Mouse (Mus musculus) megakaryocyte progenitor cell, adult 5-6 weeks (primary cell): ENCODE measurements at regions not wholly inside any gene's neighbourhood (a gene's known extent, or its start where the extent isn't known, plus 50 kb on each side); places are given as distances from the start of the nearest gene placed in this dataset.
"Not testable (repeated sequence)": the region's sequence is repeated elsewhere in the genome, so short reads cannot be mapped to it uniquely, and the experiment has no call there.

ENCODE experiments used
- ATAC-seq: replicated peaks from 2 replicates; pipeline ENCODE4 v1.8.0; 2016; ENCODE audit warnings: mild to moderate bottlenecking, moderate TSS enrichment, inconsistent platforms; ENCODE audit not compliant: poor library complexity

GRCm38 (mm10) chr14:53488383-53488782 lies 765.5 kb downstream of the Dad1 start:
- not testable (repeated sequence) for ATAC-seq

DNA sequence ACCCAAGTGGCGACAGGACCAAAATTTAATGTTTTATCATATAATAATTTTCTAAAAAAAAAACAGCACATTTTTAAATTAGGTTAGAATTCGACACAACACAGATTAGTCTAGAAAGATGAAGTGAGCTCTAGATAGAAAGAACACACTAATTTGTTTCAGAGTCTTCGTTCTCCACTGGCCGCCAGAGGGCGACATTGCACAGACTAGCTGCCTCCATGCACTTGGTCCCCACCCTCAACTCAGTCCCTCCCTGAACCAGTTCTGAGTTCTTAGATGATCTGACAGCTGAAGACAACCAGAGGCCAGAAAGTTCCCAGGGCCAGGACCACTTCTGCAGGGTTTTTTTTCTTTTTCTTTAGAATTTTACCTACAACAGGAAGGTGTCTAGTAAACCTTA lies 766.3 kb downstream of the Dad1 start:
- ATAC-seq = peak; percentile 94

GRCm38 (mm10) chr14:53474170-53474569 lies 779.7 kb downstream of the Dad1 start:
- ATAC-seq = 0 out of 2 replicates have a peak, but pooled peaks have one; percentile 17

GRCm38 (mm10) chr14:53460790-53461189 lies 793.1 kb downstream of the Dad1 start:
- ATAC-seq = peak; percentile 77

- ATAC-seq = peak; percentile 34; the same call in 1 of the 2 replicates
Measured at GRCm38 (mm10) chr14:53454001-53454400, 799.9 kb downstream of the Dad1 start.

DNA sequence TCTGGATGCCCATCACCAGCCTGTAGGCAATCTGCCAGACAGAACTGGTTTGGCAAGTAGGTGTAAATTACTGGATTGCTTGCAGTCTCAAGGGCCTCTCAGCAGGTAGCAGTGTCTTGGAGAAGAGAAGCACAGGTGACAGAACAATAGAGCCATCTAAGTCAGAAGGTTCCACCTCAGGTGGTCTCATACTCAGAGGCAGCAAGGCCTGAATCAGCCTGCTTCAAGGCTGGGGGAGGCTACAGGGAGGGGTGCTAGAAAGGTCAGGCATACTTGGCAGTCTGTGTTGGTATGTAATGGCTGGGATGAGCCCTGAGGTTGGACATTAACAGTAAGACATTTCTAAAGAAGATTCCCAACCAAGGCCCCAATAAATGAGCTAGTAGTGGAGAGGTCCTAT lies 814.3 kb downstream of the Dad1 start:
- ATAC-seq = not testable (repeated sequence)

GRCm38 (mm10) chr14:53430130-53430529 lies 823.8 kb downstream of the Dad1 start:
- ATAC-seq = peak; percentile 14; the same call in 1 of the 2 replicates

- peak; percentile 39; the same call in 1 of the 2 replicates for ATAC-seq
Measured at GRCm38 (mm10) chr14:53428447-53428846, 825.5 kb downstream of the Dad1 start.

DNA sequence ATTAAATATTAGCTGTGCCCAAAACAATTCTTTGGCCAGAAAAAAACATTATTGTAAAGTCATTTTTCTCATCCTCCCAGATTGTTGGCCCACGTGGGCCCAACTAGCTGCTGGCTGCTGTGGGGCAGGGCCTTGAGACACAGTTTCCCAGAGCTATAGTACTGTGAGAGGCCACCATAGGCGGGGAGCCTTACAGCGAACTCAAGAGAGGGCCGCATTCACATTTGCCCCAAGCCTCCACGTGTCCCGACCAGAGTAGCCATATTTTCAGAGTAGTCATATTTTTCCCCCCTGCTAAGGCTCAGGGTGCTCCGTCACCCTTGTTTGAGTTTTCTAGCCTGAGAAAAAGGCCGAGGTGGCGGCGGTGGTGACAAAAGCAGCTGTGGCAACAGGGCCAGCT lies 826.3 kb downstream of the Dad1 start:
- ATAC-seq = not testable (repeated sequence)

DNA sequence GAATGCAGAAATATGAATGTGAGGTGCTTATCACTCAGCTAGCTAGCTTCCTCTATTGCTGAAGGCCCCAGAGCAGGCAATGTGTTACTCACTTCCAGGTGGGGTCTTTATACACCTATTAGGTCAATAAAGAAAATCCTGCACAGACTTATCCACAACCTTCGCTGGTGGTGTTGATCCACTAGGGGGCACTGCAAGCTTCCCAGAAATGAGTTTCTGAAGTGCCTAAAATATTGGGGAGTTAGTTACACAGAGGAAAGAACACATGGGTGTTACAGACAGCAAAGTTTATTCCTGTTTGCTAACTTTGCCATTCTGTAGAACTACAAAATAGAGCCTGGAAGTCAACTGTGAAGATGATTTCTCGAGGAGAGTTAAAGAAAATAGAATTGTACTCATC lies 836.9 kb downstream of the Dad1 start:
- ATAC-seq = peak; percentile 50

- ATAC-seq = peak; percentile 96
Measured at GRCm38 (mm10) chr14:53407500-53408227, 846.2 kb downstream of the Dad1 start.

DNA sequence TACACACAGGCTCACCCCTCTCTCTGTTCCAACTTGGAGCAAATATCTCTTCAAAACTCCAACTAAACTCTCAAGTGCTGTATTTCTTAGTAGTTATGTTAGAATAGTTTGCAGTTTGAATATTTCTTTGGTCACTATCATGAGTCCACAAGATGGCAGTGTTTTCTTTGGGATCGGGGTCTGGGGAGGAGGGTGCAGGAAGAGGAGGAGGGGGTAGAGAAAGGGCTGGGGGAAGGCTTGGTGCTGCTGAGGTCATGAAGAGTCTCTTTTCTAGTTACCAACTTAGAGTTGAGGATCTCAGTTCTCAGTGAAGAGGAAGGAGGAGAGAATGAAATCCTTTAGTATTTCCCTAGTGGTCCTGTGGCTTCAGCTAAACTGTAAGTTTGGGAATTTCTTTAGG lies 863.6 kb downstream of the Dad1 start:
- peak; percentile 34; the same call in 1 of the 2 replicates for ATAC-seq

DNA sequence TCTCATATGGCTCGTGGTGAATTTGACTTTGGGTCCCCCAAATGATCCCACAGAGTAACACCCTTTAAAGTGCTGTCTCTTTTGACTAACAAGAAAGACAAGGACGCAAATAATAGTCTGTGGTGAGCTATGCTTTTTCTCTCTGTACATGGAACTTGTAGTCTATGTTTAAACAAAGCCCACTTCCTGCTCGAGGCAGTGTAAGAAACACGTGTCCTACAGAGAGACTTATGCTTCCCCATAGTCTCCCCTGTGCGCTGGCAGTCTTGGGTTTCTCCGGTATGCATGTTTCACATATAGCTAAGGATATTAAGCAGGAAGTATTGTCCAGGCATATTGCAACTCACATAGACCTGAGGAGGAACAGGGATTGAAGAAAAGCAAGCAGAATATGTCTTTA lies 879.0 kb upstream of the Olfr1507 start:
- ATAC-seq = peak; percentile 65

GRCm38 (mm10) chr14:53373777-53374468 lies 878.4 kb upstream of the Olfr1507 start:
- peak; percentile 83 for ATAC-seq

DNA sequence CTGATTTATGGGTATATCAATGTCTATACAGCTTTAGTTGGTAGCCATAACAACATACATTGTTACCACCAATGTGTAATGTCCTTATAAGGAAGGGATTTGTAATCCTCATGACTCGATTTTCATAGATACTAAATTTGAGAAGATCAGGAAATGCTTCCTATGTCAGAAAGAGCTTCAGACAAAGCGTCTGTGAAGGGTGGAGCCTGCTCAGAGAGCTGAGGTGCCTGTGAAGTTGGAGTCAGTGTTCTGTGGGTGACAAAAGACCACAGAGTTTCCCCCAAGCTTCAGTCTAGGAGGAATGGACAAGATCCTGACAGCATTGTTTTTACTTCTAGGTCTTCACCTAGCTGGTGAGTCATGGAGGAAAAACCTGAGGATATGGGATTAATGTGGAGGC lies 874.2 kb upstream of the Olfr1507 start:
- ATAC-seq = no peak

- peak; percentile 97 for ATAC-seq
Measured at GRCm38 (mm10) chr14:53367420-53367819, 871.9 kb upstream of the Olfr1507 start.

GRCm38 (mm10) chr14:53363995-53364394 lies 868.4 kb upstream of the Olfr1507 start:
- peak; percentile 37; the same call in 1 of the 2 replicates for ATAC-seq

DNA sequence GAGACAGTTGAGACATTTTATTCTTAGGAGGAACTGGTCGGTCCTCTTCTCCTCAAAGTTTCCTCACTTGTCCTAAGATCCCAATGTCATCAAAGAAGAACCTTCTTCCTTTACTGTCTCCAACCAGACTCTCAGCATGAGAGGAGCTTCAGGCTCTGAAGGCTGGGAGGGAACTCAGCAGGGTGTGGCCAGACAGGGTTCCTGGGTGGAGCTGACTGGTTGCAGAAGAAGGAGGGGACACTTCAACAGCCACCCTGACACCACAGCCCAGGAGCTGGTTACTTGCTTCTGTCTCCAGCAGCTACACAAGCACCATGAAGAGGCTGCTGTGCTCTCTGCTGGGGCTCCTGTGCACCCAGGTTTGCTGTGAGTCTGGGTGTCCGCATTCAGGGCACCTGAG lies 866.5 kb upstream of the Olfr1507 start:
- ATAC-seq = peak; percentile 63

GRCm38 (mm10) chr14:53357498-53357897 lies 861.9 kb upstream of the Olfr1507 start:
- ATAC-seq = peak; percentile 44; the same call in 1 of the 2 replicates

GRCm38 (mm10) chr14:53356783-53357182 lies 861.2 kb upstream of the Olfr1507 start:
- peak; percentile 55 for ATAC-seq

DNA sequence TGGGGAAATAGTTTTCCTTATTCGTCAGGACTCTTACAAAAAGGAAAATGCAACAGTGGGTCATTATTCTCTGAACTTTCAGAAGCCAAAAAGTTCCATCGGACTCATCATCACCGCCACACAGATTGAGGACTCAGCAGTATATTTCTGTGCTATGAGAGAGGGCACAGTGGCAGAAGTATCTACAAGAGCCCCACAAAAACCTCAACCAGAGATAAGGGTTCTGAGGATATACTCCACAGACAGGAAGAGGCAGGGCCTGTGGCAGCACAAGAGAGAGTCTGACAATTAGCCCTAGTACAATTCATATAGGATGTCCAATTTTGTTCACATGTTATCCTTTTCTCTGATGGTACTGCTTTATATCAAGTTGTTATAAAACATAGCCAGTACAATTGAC lies 855.9 kb upstream of the Olfr1507 start:
- peak; percentile 64 for ATAC-seq

GRCm38 (mm10) chr14:53350780-53351179 lies 855.2 kb upstream of the Olfr1507 start:
- ATAC-seq = peak; percentile 89
